Mouse (Mus musculus) embryonic fibroblast, embryonic 13.5 days (primary cell): ENCODE results near the gene Ctsc. TPM values are rescaled to one million over a fixed set of nuclear protein-coding genes. Genes with fewer than 3 reads are reported as not detected.
A peak's percentile ranks its signal among the peaks of the same experiment; 100 is the strongest.
"Not testable (repeated sequence)": the region's sequence is repeated elsewhere in the genome, so short reads cannot be mapped to it uniquely, and the experiment has no call there.

Experiments
- H3K27ac ChIP-seq: 2 replicates; pipeline ENCODE4 v1.5.1; 2012; ENCODE audit warnings: low read length, control low read depth, inconsistent platforms; ENCODE audit not compliant: insufficient read depth
- H3K4me1 ChIP-seq: 2 replicates; pipeline ENCODE4 v1.6.1; 2011; ENCODE audit warnings: low read length; ENCODE audit not compliant: control insufficient read depth, insufficient read depth
- H3K4me3 ChIP-seq: 2 replicates; pipeline ENCODE4 v1.5.1; 2011; ENCODE audit warnings: mild to moderate bottlenecking, control low read depth, low read length; ENCODE audit not compliant: insufficient read depth
- CTCF ChIP-seq: IDR thresholded peaks from 2 replicates; pipeline ENCODE4 v1.5.1; 2011; ENCODE audit warnings: mild to moderate bottlenecking, control low read depth, low read length, moderate library complexity, borderline replicate concordance; ENCODE audit not compliant: insufficient read depth
- POLR2A ChIP-seq: IDR thresholded peaks from 2 replicates; pipeline ENCODE4 v1.6.1; 2011; ENCODE audit warnings: low read depth, mild to moderate bottlenecking, control low read depth, low read length, moderate library complexity
- polyA plus RNA-seq: library from polyadenylated mRNA; stranded (reverse); fragments of >200 nt; gene quantifications from 2 replicates; pipeline ENCODE4 v1.2.4, GENCODE M21; 2011; ENCODE audit warnings: low read depth; ENCODE audit not compliant: missing spikeins, insufficient read length

The Ctsc gene
- polyA plus RNA-seq, result 87.7 and 131 TPM in 2 replicates

DNA sequence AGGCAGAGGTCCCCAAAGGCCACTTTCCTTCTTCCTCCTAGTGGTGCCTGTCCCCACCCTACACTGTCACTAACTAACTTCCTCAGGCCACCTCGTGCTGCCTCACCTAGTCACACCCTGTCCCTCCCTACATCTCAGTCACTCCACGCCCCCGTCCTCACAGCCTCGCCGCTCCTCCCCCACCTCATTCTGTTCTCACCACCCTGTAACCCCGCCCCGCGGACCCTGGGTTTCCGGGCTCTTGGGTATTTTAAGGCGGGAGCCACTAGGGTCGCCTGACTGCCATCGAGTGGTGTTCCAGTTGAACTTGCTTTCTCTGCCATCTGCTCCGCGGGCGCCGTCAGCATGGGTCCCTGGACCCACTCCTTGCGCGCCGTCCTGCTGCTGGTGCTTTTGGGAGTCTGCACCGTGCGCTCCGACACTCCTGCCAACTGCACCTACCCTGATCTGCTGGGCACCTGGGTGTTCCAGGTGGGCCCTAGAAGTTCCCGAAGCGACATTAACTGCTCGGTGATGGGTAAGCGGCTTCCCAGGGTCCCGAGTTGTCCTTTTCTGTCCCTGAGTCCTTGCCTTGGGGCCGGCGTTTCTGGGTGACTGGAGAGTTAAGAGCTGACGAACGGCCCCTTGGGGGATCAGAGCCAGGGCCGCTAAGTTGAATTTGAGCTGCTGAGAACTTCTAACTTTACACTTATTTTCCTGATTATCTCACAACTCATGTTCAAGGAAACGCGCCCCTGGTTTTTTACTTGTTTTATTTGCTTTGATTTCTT lies at the start of gene Ctsc:
Gene Ctsc, plus strand, starts transcription at position 228 of the 770 bp plus-strand sequence.
- Histone ChIP-seq H3K27ac (no peak within 1 kb of the TSS), H3K4me1 (peaks cover 4% of the 10 kb centered on the region; the same call in 1 of the 2 replicates), H3K4me3 (peak within 1 kb of the TSS; percentile 74)
- peak; percentile 75 for TF ChIP-seq POLR2A
- TF ChIP-seq CTCF, result no peak

DNA sequence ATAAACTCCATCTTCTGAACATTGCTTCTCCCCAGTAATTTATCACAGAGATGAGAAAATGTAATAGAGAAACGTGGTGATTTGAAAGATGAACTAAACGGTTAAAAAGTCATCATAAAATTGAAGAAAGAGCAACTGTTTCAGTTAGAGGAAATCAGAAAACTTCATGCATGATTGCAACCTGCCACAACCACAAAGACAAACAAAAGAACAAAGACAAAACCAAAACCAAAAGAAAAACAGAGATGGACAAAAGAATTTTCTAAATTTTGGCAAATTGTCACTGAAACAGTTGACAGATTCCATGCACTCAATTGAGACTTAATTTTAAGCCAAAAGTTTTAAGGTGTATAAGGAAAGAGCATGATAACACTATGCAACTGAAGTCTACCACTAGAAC lies 48.8 kb upstream of the Ctsc start:
- no peak overlapping the region for H3K4me3 ChIP-seq
- no peak overlapping the region for H3K27ac ChIP-seq
- H3K4me1 ChIP-seq, result no peaks in the 10 kb centered on the region
- no peak for TF ChIP-seq POLR2A

DNA sequence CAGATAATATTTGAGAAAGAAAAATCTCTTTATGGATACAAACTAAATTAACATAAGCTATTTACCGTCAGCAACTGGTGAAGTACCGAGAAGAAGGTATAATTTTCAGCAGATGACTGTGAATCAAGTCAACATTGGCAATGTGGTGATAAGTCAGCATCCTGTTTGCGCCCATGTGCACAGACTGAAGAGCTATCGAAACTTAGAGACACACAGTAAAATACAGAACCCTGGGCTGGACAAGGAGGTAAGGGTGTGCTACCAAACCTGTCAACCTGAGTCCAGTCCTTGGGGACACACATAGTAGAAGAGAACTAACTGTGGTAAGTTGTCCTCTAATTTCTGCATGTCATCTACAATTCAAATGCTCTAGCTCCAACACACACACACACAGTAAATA lies 47.8 kb upstream of the Ctsc start:
- TF ChIP-seq POLR2A, result no peak
- TF ChIP-seq CTCF, result no peak
- Histone ChIP-seq H3K4me1 (no peaks in the 10 kb centered on the region), H3K27ac (no peak overlapping the region), H3K4me3 (no peak overlapping the region)

DNA sequence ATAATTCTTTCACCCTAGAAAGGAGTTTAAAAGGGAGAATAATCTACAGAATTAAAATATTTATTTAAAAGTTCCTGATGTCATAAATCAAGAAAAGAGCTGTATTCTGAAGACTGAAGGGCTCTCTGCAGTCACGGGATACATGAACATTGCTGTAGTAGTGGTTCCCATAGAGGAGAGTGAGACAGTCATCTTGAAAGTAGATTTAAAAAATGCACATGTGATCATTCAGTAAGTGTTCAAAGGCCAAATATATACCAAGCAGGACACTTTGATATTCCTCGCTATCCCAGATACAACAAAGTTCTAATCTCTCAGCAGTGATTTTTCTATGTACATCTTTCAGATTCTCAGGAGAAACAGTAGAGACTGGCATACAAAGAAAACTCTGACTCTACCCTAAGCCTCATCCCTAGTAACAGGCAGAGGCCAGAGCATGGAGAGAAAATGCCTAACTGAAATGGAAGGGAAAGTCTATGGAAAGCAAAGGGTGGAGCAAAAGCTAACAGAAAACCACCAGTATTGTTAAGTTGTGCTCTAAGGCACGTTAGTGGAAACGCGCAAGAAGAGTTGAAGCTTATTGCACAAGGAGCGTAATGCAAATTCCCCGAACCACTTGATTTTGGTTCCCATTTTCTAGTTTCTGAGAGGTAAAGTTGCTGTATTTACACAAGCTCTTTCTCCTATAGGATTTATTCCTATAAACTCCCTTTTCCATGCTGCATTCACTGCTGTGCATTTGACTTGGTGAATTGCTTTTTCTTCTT lies 46.9 kb upstream of the Ctsc start:
- Histone ChIP-seq H3K4me1 (no peaks in the 10 kb centered on the region), H3K27ac (no peak overlapping the region), H3K4me3 (no peak overlapping the region)
- no peak for TF ChIP-seq CTCF
- no peak for TF ChIP-seq POLR2A

DNA sequence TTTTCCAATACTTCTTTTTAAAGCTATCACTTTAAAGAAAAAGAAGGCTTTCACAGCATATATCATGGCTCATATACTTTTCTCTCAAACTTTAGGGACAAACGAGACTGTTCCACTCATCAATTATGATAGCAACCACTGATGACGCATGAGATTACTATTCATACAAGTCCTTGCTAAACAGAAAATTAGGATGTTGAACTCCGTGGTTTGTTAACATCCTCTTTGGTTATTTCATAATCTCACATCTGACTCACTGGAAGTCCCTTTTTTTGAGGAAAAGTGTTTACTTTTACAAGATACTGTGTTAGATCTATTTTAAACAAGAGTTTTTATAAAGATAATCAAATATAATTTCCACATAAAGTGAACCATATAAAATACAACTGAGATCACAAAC lies 34.8 kb upstream of the Ctsc start:
- TF ChIP-seq CTCF (no peak), POLR2A (no peak)
- no peaks in the 10 kb centered on the region for H3K4me1 ChIP-seq
- H3K27ac ChIP-seq, result no peak overlapping the region; the same call in 1 of the 2 replicates
- no peak overlapping the region for H3K4me3 ChIP-seq

DNA sequence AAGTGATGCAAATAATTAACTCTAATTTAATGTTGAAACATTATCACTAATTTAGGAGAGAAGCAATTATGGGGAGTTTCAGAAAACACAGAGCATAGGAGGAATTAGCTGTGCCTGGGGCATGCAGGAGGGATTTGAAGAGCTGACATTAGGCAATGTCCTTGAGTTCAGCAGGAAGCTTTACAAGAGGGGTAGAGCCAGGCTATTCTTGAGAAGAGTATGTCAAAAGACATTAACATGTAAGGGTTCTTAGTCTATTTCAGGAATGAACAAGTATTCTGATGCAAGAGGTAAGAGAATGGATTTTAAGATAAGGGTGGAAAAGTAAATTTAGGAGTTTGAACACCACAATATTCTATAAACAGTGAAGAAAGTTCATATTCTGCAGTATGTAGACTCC lies 33.4 kb upstream of the Ctsc start:
- Histone ChIP-seq H3K4me1 (no peaks in the 10 kb centered on the region), H3K27ac (no peak overlapping the region), H3K4me3 (no peak overlapping the region)
- TF ChIP-seq POLR2A, result no peak
- TF ChIP-seq CTCF, result no peak

DNA sequence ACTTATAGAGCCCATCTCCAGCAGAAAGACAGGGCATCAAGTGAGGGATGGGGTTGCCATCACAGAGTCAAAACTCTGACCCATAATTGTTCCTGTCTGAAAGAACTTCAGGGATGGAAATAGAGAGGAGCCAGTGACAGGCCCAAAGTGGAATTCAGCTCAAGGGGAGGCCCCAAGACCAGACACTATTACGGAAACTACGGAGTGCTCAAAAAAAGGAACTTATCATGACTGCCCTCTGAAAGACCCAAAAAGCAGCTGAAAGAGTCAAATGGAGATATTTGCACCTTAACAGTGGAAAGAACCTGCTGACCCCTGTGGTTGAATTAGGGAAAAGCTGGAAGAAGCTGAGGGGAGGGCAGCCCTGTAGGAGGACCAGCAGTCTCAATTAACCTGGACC lies 27.5 kb upstream of the Ctsc start:
- not testable (repeated sequence) for H3K4me3 ChIP-seq, H3K4me1 ChIP-seq, H3K27ac ChIP-seq

DNA sequence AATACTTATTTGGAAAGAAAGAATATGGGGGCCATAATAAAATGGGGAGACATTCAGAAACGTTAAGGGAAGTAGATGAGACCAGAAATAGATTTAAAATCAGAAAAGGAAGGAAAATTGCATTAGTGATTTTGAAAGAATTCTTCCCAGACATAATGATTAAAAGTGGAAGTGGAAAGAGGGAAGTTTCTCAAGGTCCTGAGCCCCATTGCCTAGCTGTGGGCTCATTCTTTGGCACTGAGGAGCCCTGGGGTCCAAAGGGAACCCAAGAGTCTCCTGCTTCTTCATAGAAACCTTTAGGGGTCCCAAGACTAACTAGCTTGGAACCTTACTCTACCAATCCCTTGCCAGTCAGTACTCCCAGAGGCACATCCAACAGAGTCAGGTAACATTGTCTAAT lies 26.4 kb upstream of the Ctsc start:
- H3K4me3 ChIP-seq, result no peak overlapping the region
- TF ChIP-seq CTCF (no peak), POLR2A (no peak)
- no peaks in the 10 kb centered on the region for H3K4me1 ChIP-seq
- no peak overlapping the region for H3K27ac ChIP-seq

DNA sequence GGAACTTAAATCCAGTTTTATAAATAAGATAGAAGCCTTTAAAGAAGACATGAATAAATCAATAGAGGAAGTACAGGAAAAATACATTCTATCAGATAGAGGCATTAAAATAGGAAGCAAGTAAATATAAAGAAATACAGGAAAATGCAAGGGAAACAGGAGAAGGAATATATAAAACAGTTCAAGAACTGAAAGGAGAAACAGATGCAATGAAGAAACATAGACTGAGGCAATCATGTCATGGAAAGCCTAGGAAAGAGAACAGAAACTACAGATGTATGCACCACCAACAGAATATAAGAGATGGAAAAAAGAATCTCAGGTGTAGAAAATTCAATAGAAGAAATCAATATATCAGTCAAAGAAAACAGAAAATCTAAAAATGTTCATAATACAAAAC lies 25.8 kb upstream of the Ctsc start:
- Histone ChIP-seq H3K4me1 (no peaks in the 10 kb centered on the region), H3K27ac (no peak overlapping the region), H3K4me3 (no peak overlapping the region)
- TF ChIP-seq POLR2A (no peak), CTCF (no peak)

DNA sequence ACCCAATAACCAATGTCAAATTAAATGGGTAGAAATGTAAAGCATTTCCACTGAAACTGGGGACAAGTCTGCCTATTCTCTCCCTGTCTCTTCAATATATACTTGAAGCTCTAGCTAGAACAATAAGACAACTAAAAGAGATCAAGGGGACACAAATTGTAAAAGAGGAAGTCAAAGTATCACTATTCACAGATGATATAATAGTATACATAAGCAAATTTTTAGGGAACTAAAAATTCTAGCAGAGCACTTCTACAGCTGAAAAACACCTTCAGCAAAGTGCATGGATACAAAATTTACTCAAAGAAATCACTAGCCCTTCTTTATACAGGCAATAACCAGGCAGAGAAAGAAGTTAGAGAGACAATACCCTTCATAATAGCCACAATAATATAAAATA lies 23.0 kb upstream of the Ctsc start:
- no peaks in the 10 kb centered on the region for H3K4me1 ChIP-seq
- TF ChIP-seq POLR2A (no peak), CTCF (no peak)
- H3K4me3 ChIP-seq, result no peak overlapping the region
- no peak overlapping the region for H3K27ac ChIP-seq
